ENCODE assay signal across 10 mouse cellular contexts in the genomic region with DNA sequence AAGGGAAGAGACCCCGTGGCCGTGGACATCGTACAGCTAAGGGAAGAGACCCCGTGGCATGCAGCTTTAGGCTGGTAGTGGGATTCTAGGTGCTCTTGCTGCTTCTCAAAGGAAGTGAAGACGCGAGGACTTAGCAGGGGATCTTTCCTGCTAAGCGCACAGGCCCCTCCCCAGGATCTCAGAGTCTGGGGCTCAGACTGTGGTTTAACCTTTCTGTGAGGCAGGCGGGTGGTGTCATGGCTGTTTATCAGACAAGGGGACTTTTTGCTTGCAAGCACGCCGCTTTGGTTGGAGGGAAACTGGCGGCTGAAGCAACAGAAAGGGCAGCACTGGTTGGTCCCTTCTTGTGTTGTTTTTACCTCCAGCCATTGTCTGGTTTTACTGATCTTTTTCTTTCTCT. TPM values are rescaled to one million over a fixed set of nuclear protein-coding genes. Genes with fewer than 3 reads are reported as not detected.
DNase-seq lines count a peak whose midpoint lies in the region; ATAC-seq and TF ChIP-seq lines count a peak whose summit lies in the region.
"Had no signal": no experiment of that assay in that cellular context is flagged by ENCODE, and none has a peak within 500 bp of the region (broad histone marks: within the 10 kb centered on the region; RNA-seq: fewer than 3 reads in every experiment).

No protein-coding gene starts in this region.

- no peaks in the 10 kb centered on the region for H3K4me1 ChIP-seq in kidney, postnatal 0 days (replicated peaks; ENCODE audit: insufficient read depth, low read length)
- H3K4me1 ChIP-seq in kidney, adult 2 months (ENCODE audit: control insufficient read depth, insufficient read depth, low read length) = peaks cover under 1% of the 10 kb centered on the region; the same call in 1 of the 2 replicates
- peaks cover 7 to 12% of the 10 kb centered on the region in 2 experiments for H3K4me1 ChIP-seq in liver, embryonic 14.5 days (replicated peaks; ENCODE audit: control insufficient read depth in 2 of 2, insufficient read depth in 2 of 2, low read length in 1 of 2)
- H3K4me1 ChIP-seq in stomach, postnatal 0 days (replicated peaks; ENCODE audit: control insufficient read depth, insufficient read depth) = no peaks in the 10 kb centered on the region
- H3K4me1 ChIP-seq: stomach, embryonic 15.5 days had no signal

- no peak for TF ChIP-seq EP300 in liver, embryonic 14.5 days (IDR thresholded peaks at IDR 0.05; ENCODE audit: low read depth)
- TF ChIP-seq EP300 in stomach, postnatal 0 days (optimal IDR thresholded peaks at IDR 0.05) = no peak

- peak overlapping the region; percentile 15; the same call in 1 of the 2 replicates for H3K4me2 ChIP-seq in kidney, postnatal 0 days (ENCODE audit: low read length)
- H3K4me2 ChIP-seq in liver, embryonic 14.5 days (ENCODE audit: low read depth) = peak overlapping the region; percentile 23
- H3K4me2 ChIP-seq in stomach, postnatal 0 days (replicated peaks; ENCODE audit: low read depth) = no peak overlapping the region
- H3K4me2 ChIP-seq: stomach, embryonic 15.5 days had no signal

- no peaks in the 10 kb centered on the region for H3K27me3 ChIP-seq in kidney, postnatal 0 days (ENCODE audit: insufficient read depth, low read length)
- no peaks in the 10 kb centered on the region for H3K27me3 ChIP-seq in kidney, adult 2 months (replicated peaks; ENCODE audit: control insufficient read depth, insufficient read depth, low read length)
- peaks cover 3% of the 10 kb centered on the region; the same call in 1 of the 2 replicates for H3K27me3 ChIP-seq in liver, embryonic 14.5 days (ENCODE audit: control insufficient read depth, insufficient read depth, low read length)
- no peaks in the 10 kb centered on the region for H3K27me3 ChIP-seq in stomach, postnatal 0 days (ENCODE audit: control insufficient read depth, insufficient read depth, low read length)
- H3K27me3 ChIP-seq: stomach, embryonic 15.5 days had no signal

- H3K36me3 ChIP-seq in kidney, postnatal 0 days (ENCODE audit: insufficient read depth, low read length) = peaks cover 3% of the 10 kb centered on the region; the same call in 1 of the 2 replicates
- H3K36me3 ChIP-seq in kidney, adult 2 months (ENCODE audit: control insufficient read depth, insufficient read depth, low read length) = no peaks in the 10 kb centered on the region
- no peaks in the 10 kb centered on the region for H3K36me3 ChIP-seq in liver, embryonic 14.5 days (replicated peaks; ENCODE audit: control insufficient read depth, insufficient read depth, low read depth)
- peaks cover 6% of the 10 kb centered on the region for H3K36me3 ChIP-seq in stomach, postnatal 0 days (ENCODE audit: control insufficient read depth, insufficient read depth, low read length)

- TF ChIP-seq CTCF in kidney, postnatal 0 days (IDR thresholded peaks at IDR 0.05; ENCODE audit: low read depth) = no peak
- no peak for TF ChIP-seq CTCF in kidney, adult 2 months (conservative IDR thresholded peaks at IDR 0.05; ENCODE audit: insufficient read depth, insufficient read length, low read depth, low read length)
- no peak for TF ChIP-seq CTCF in liver, embryonic 14.5 days (IDR thresholded peaks at IDR 0.05; ENCODE audit: low read depth)
- no peak for TF ChIP-seq CTCF in stomach, postnatal 0 days (IDR thresholded peaks at IDR 0.05; ENCODE audit: low read depth)

- no peak overlapping the region for H3K27ac ChIP-seq in kidney, postnatal 0 days
- no peak overlapping the region for H3K27ac ChIP-seq in kidney, adult 2 months (ENCODE audit: insufficient read depth, low read depth, low read length)
- H3K27ac ChIP-seq in liver, embryonic 14.5 days = no peak overlapping the region
- no peak overlapping the region for H3K27ac ChIP-seq in stomach, postnatal 0 days (replicated peaks)
- H3K27ac ChIP-seq: stomach, embryonic 15.5 days had no signal

- no peak for TF ChIP-seq POLR2A in kidney, adult 2 months (IDR thresholded peaks at IDR 0.05; ENCODE audit: low read depth, low read length)

- 29% methylated on average over 11 of the region's 11 CpGs for WGBS in kidney, postnatal 0 days
- 42% methylated on average over 11 of the region's 11 CpGs for WGBS in kidney, adult 2 months
- 13% methylated on average over 11 of the region's 11 CpGs for WGBS in liver, embryonic 14.5 days (ENCODE audit: insufficient replicate concordance)
- 36% methylated on average over 11 of the region's 11 CpGs for WGBS in stomach, postnatal 0 days

- ATAC-seq in kidney, postnatal 0 days (replicated peaks; ENCODE audit: low FRiP score, low read depth) = no peak
- ATAC-seq in liver, embryonic 14.5 days (ENCODE audit: insufficient read depth) = no peak
- no peak for ATAC-seq in stomach, postnatal 0 days (ENCODE audit: low FRiP score, low TSS enrichment)
- no peak for ATAC-seq in cerebellum, adult (ENCODE audit: insufficient number of reproducible peaks, low FRiP score, low TSS enrichment)

- no peak overlapping the region for H3K4me3 ChIP-seq in kidney, postnatal 0 days (replicated peaks; ENCODE audit: low read depth, low read length)
- no peak overlapping the region for H3K4me3 ChIP-seq in kidney, adult 2 months (ENCODE audit: insufficient read depth, low read depth, low read length)
- H3K4me3 ChIP-seq in liver, embryonic 14.5 days (ENCODE audit: insufficient read depth in 1 of 2, low read depth in 2 of 2, low read length in 2 of 2) = no peak overlapping the region
- H3K4me3 ChIP-seq in stomach, postnatal 0 days (ENCODE audit: low read depth, low read length) = no peak overlapping the region
- H3K4me3 ChIP-seq: stomach, embryonic 15.5 days had no signal

- H3K9me3 ChIP-seq in kidney, postnatal 0 days (replicated peaks; ENCODE audit: low read length) = no peaks in the 10 kb centered on the region
- no peaks in the 10 kb centered on the region for H3K9me3 ChIP-seq in liver, embryonic 14.5 days (ENCODE audit: control insufficient read depth, low read length)
- H3K9me3 ChIP-seq in stomach, postnatal 0 days (ENCODE audit: control insufficient read depth, low read length) = no peaks in the 10 kb centered on the region
- H3K9me3 ChIP-seq: stomach, embryonic 15.5 days had no signal

- no peak for DNase-seq in kidney, postnatal 0 days (ENCODE audit: low spot score)
- no peak for DNase-seq in kidney, adult 2 months
- peak; percentile 46 for DNase-seq in embryo, embryonic 11 days
- no peak for DNase-seq in liver, embryonic 14.5 days (ENCODE audit: low read depth in 3 of 3, low spot score in 3 of 3)
- peak; percentile 57 to 77 for DNase-seq in thymus, adult 18-20 months
- DNase-seq in stomach, postnatal 0 days (ENCODE audit: low spot score) = no peak
- no peak for DNase-seq in kidney, adult 11 months
- DNase-seq: lung, adult 2 months had no signal

- no peak overlapping the region for H3K9ac ChIP-seq in kidney, postnatal 0 days (ENCODE audit: low read depth, low read length)
- H3K9ac ChIP-seq in liver, embryonic 14.5 days (replicated peaks) = no peak overlapping the region
- H3K9ac ChIP-seq in stomach, postnatal 0 days (ENCODE audit: low read length) = no peak overlapping the region
- H3K9ac ChIP-seq: stomach, embryonic 15.5 days had no signal

RNA-seq across cellular contexts. Expression of gene Ikzf4, which starts 8.8 kb away (rescaled TPM):
- polyA plus RNA-seq in kidney, postnatal 0 days (2015; fragmentation: Nextera tagmentation; extraction: Ambion mirVana) = 1.4 and 1.8 TPM in 2 replicates
- 2.9 and 3.2 TPM in 2 replicates for polyA plus RNA-seq in kidney, adult 2 months (2012; rRNA removed)
- polyA plus RNA-seq in liver, embryonic 14.5 days (2012; rRNA removed) = 0.13 and 0.18 TPM in 2 replicates
- polyA plus RNA-seq in liver, embryonic 14.5 days (2014; fragmentation: Nextera tagmentation; extraction: Ambion mirVana) = 0.05 TPM in 1 of 2 replicates, not detected in the other
- 1.6 and 1.7 TPM in 2 replicates for polyA plus RNA-seq in stomach, postnatal 0 days (2015; fragmentation: Nextera tagmentation; extraction: Ambion mirVana)

RNA-seq across cellular contexts. Expression of gene Rps26, which starts 10.5 kb away (rescaled TPM):
- polyA plus RNA-seq in kidney, postnatal 0 days (2015; fragmentation: Nextera tagmentation; extraction: Ambion mirVana) = 836 and 985 TPM in 2 replicates
- 520 and 798 TPM in 2 replicates for polyA plus RNA-seq in kidney, adult 2 months (2012; rRNA removed)
- polyA plus RNA-seq in liver, embryonic 14.5 days (2012; rRNA removed) = 867 and 921 TPM in 2 replicates
- 643 and 646 TPM in 2 replicates for polyA plus RNA-seq in liver, embryonic 14.5 days (2014; fragmentation: Nextera tagmentation; extraction: Ambion mirVana)
- polyA plus RNA-seq in stomach, postnatal 0 days (2015; fragmentation: Nextera tagmentation; extraction: Ambion mirVana) = 781 and 811 TPM in 2 replicates

RNA-seq across cellular contexts. Expression of gene Suox, which starts 36.9 kb away (rescaled TPM):
- 14.2 and 15.1 TPM in 2 replicates for polyA plus RNA-seq in kidney, postnatal 0 days (2015; fragmentation: Nextera tagmentation; extraction: Ambion mirVana)
- 76.3 and 84.1 TPM in 2 replicates for polyA plus RNA-seq in kidney, adult 2 months (2012; rRNA removed)
- polyA plus RNA-seq in liver, embryonic 14.5 days (2012; rRNA removed) = 8.1 and 8.6 TPM in 2 replicates
- polyA plus RNA-seq in liver, embryonic 14.5 days (2014; fragmentation: Nextera tagmentation; extraction: Ambion mirVana) = 7.6 and 9.9 TPM in 2 replicates
- polyA plus RNA-seq in stomach, postnatal 0 days (2015; fragmentation: Nextera tagmentation; extraction: Ambion mirVana) = 20.3 and 21.4 TPM in 2 replicates

RNA-seq across cellular contexts. Expression of gene Erbb3, which starts 47.6 kb away (rescaled TPM):
- 9.6 and 10.2 TPM in 2 replicates for polyA plus RNA-seq in kidney, postnatal 0 days (2015; fragmentation: Nextera tagmentation; extraction: Ambion mirVana)
- polyA plus RNA-seq in kidney, adult 2 months (2012; rRNA removed) = 26.9 and 30.2 TPM in 2 replicates
- 1.3 and 1.4 TPM in 2 replicates for polyA plus RNA-seq in liver, embryonic 14.5 days (2012; rRNA removed)
- polyA plus RNA-seq in liver, embryonic 14.5 days (2014; fragmentation: Nextera tagmentation; extraction: Ambion mirVana) = 1.1 and 1.5 TPM in 2 replicates
- polyA plus RNA-seq in stomach, postnatal 0 days (2015; fragmentation: Nextera tagmentation; extraction: Ambion mirVana) = 18.6 and 18.9 TPM in 2 replicates

RNA-seq across cellular contexts. Expression of gene Rab5b, which starts 59.1 kb away (rescaled TPM):
- 57.9 and 61.7 TPM in 2 replicates for polyA plus RNA-seq in kidney, postnatal 0 days (2015; fragmentation: Nextera tagmentation; extraction: Ambion mirVana)
- 101 and 111 TPM in 2 replicates for polyA plus RNA-seq in kidney, adult 2 months (2012; rRNA removed)
- polyA plus RNA-seq in liver, embryonic 14.5 days (2012; rRNA removed) = 17.8 and 19.3 TPM in 2 replicates
- 24.5 and 26.2 TPM in 2 replicates for polyA plus RNA-seq in liver, embryonic 14.5 days (2014; fragmentation: Nextera tagmentation; extraction: Ambion mirVana)
- polyA plus RNA-seq in stomach, postnatal 0 days (2015; fragmentation: Nextera tagmentation; extraction: Ambion mirVana) = 54.0 and 59.4 TPM in 2 replicates

Comparison
In these comparisons a context has a peak if more than half of its experiments do, and no peak if none do; other contexts are left out.
1. DNase-seq: peak in embryo, embryonic 11 days (single experiment) and thymus, adult 18-20 months (2 of 2); none in kidney, postnatal 0 days (single experiment), kidney, adult 2 months (single experiment), liver, embryonic 14.5 days (0 of 3), stomach, postnatal 0 days (single experiment) and kidney, adult 11 months (single experiment).